Mouse (Mus musculus): ENCODE results near the gene Usp53. TPM values are rescaled to one million over a fixed set of nuclear protein-coding genes. Genes with fewer than 3 reads are reported as not detected.

Usp53 gene
- total RNA-seq (2023): 10 to 100 TPM; 32.9 to 44.1 TPM

GRCm38 (mm10) chr3:122984249-122985182 is at the start of gene Usp53:
Usp53 (minus strand) TSS chr3:122984510.

GRCm38 (mm10) chr3:122924009-122924914 is 60.0 kb downstream of the Usp53 start, which contains the start of gene 1810037I17Rik:
1810037I17Rik (plus strand) TSS chr3:122924203.

DNA sequence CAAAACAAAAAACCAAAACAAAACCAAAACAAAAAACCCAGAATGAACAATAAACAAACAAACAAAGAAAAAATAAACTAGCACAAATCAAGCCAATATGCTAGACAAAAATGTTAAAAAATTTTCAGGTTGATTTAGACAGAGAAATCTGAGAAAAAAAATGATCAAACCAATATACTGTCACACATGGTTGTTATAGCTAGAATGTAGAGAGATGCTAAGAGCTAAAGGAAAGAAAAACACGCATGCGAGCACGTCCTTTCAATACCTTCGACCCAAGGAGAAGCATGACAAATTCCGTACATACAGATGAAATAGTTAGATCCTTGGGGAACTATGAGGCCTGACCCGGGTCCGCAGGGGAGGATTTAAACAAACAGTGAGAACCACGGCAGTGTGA is 65.0 kb downstream of the Usp53 start, which contains the start of gene Gm10959:
Gm10959 (minus strand) TSS at position 101 of the 400 bp plus-strand sequence.

GRCm38 (mm10) chr3:122894772-122895171 is 89.5 kb downstream of the Usp53 start, which contains the start of gene Fabp2:
Fabp2 (plus strand) TSS chr3:122895072.

Other genes starting within 250 kb of the Usp53 start
- gene Fabp2, start 89.4 kb downstream of the Usp53 start, total RNA-seq (2023): not detected
- gene Gm10959, start 65.2 kb downstream of the Usp53 start, total RNA-seq (2023): not detected
- 10 to 100 TPM; 21.2 to 27.5 TPM for gene 1810037I17Rik, start 60.3 kb downstream of the Usp53 start, total RNA-seq (2023)
- gene Myoz2, start 50.5 kb upstream of the Usp53 start, total RNA-seq (2023): not detected